Mouse (Mus musculus) brain, embryonic 14.5 days (tissue): ENCODE measurements around the gene Zfp27.

Source experiments
- CTCF ChIP-seq: fragments of 200-500 bp; IDR thresholded peaks from 2 replicates; pipeline ENCODE4 v1.5.1; 2012; ENCODE audit warnings: inconsistent platforms, mild to moderate bottlenecking, moderate library complexity, borderline replicate concordance; ENCODE audit not compliant: insufficient read depth, insufficient read length; ENCODE audit errors: extremely low read depth
- POLR2A ChIP-seq: fragments of 200-500 bp; IDR thresholded peaks from 2 replicates; pipeline ENCODE4 v1.6.1; 2012; ENCODE audit warnings: mild to moderate bottlenecking, inconsistent platforms, borderline replicate concordance; ENCODE audit not compliant: poor library complexity, insufficient read depth, insufficient read length, severe bottlenecking; ENCODE audit errors: extremely low read depth

GRCm38 (mm10) chr7:29922780-29923179 is 16.4 kb upstream of the Zfp27 start:
- TF ChIP-seq CTCF (no peak), POLR2A (no peak)
